Mouse (Mus musculus) spleen, adult 2 months (tissue): ENCODE results near the gene Cfap221. TPM values are rescaled to one million over a fixed set of nuclear protein-coding genes. Genes with fewer than 3 reads are reported as not detected.

Experiments
- DNase-seq, 2 experiments: peaks; one replicate each; pipeline versions ENCODE4 v3.0.0 to v3.0.0-alpha.2; 2012 to 2021; ENCODE audit warnings: low spot score in 2 of 2, low read depth in 1 of 2
- H3K27ac ChIP-seq: fragments of 200-500 bp; 2 replicates; pipeline ENCODE4 v1.5.1; 2012; ENCODE audit warnings: low read length, inconsistent platforms; ENCODE audit not compliant: insufficient read depth
- H3K27me3 ChIP-seq: fragments of 200-500 bp; 2 replicates; pipeline ENCODE4 v1.6.1; 2012; ENCODE audit warnings: mild to moderate bottlenecking, moderate library complexity, low read length, inconsistent platforms; ENCODE audit not compliant: control insufficient read depth, insufficient read depth
- H3K36me3 ChIP-seq: fragments of 200-500 bp; 2 replicates; pipeline ENCODE4 v1.6.1; 2012; ENCODE audit warnings: mild to moderate bottlenecking, low read length, inconsistent platforms; ENCODE audit not compliant: control insufficient read depth, insufficient read depth
- H3K4me1 ChIP-seq: fragments of 200-500 bp; 2 replicates; pipeline ENCODE4 v1.6.1; 2011; ENCODE audit warnings: inconsistent platforms; ENCODE audit not compliant: control insufficient read depth, insufficient read depth, insufficient read length
- H3K4me3 ChIP-seq: fragments of 200-500 bp; 2 replicates; pipeline ENCODE4 v1.5.1; 2011; ENCODE audit warnings: mild to moderate bottlenecking, inconsistent platforms; ENCODE audit not compliant: insufficient read depth, insufficient read length; ENCODE audit errors: extremely low read depth
- CTCF ChIP-seq: fragments of 200-500 bp; IDR thresholded peaks from 2 replicates; pipeline ENCODE4 v1.5.1; 2011; ENCODE audit warnings: mild to moderate bottlenecking, inconsistent platforms; ENCODE audit not compliant: insufficient read depth, insufficient read length, insufficient replicate concordance; ENCODE audit errors: extremely low read depth
- POLR2A ChIP-seq: fragments of 200-500 bp; IDR thresholded peaks from 2 replicates; pipeline ENCODE4 v1.6.1; 2011; ENCODE audit warnings: low read depth, low read length, inconsistent platforms
- WGBS: fragments of 180-500 bp; shearing (Covaris S2); methylation state at CpG from one replicate; pipeline ENCODE4 v1.1.7; 2018; 5-methylcytosine and 5-hydroxymethylcytosine counted together
- polyA plus RNA-seq: library from polyadenylated mRNA; depleted of rRNA; stranded (reverse); fragments of >200 nt; gene quantifications from 2 replicates; pipeline ENCODE4 v1.2.3, GENCODE M21; 2012; rRNA removed

The Cfap221 gene
- polyA plus RNA-seq, result not detected in 2 replicates

DNA sequence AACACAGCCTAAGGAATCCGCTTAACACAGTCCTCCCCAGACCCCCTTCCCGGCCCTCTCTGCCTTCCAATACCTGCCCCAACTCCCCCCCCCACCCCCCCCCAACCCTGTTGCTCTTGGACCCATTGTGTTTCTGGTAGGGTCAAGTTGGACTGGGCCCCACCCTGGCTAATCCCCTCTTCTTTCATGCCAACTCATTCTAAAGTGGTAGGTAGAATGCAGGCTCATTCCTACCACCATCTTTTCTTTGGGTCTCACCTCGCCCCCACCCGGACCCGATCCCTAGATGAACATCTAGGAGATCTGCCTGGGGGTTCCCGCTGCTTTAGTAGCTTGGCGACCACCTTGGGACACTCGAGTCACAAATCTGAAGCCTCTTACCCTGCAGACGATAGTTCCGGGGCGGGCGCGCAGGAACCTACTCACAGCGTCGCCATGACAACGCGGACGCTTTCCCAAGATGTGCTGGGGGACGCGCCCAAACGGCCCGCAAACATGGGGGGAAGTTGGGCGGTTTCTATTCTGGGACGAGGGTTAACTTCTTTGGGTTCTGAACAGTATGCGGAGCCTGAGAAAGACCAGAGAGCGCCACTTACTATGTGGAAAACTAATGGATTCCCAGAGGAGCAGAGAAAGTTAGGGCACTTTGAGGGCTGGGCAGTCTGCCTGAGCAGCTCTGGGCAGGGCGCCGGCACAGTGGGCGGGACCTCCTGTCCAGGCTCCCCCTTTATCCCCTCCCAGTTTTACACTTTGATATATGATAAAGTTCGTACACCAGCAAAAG is at the start of gene Cfap221:
TSS of gene Cfap221 (minus strand) at position 437 of the 784 bp plus-strand sequence.
- peak in 1 of 2 experiments; percentile 4 for DNase-seq
- TF ChIP-seq POLR2A (no peak), CTCF (no peak)
- no peak within 1 kb of the TSS; the same call in 1 of the 2 replicates for H3K4me3 ChIP-seq
- H3K4me1 ChIP-seq, result no peaks in the 10 kb centered on the region
- no peaks in the 10 kb centered on the region for H3K36me3 ChIP-seq
- 7% methylated on average over 30 of the region's 30 CpGs for whole genome bisulfite sequencing
- H3K27me3 ChIP-seq, result no peaks in the 10 kb centered on the region
- no peak within 1 kb of the TSS for H3K27ac ChIP-seq

- no peaks in the 10 kb centered on the region; the same call in 1 of the 2 replicates for H3K4me1 ChIP-seq
- WGBS, result 66% methylated on average over 16 of the region's 16 CpGs
- H3K4me3 ChIP-seq, result no peak overlapping the region
- TF ChIP-seq CTCF (no peak), POLR2A (no peak)
- DNase-seq, result no peak
- H3K36me3 ChIP-seq, result no peaks in the 10 kb centered on the region
- no peak overlapping the region for H3K27ac ChIP-seq
- H3K27me3 ChIP-seq, result no peaks in the 10 kb centered on the region
Measured at GRCm38 (mm10) chr1:120044584-120044983, 47.5 kb upstream of the Cfap221 start.

GRCm38 (mm10) chr1:120042421-120042820 is 45.4 kb upstream of the Cfap221 start:
- H3K36me3 ChIP-seq, result no peaks in the 10 kb centered on the region
- no peak overlapping the region for H3K4me3 ChIP-seq
- no peak for DNase-seq
- H3K27me3 ChIP-seq, result no peaks in the 10 kb centered on the region
- WGBS, result 93% methylated on average over 8 of the region's 8 CpGs
- no peaks in the 10 kb centered on the region; the same call in 1 of the 2 replicates for H3K4me1 ChIP-seq
- TF ChIP-seq CTCF (no peak), POLR2A (no peak)
- H3K27ac ChIP-seq, result no peak overlapping the region

- Histone ChIP-seq H3K27me3 (no peaks in the 10 kb centered on the region), H3K27ac (no peak overlapping the region), H3K4me3 (no peak overlapping the region), H3K4me1 (no peaks in the 10 kb centered on the region; the same call in 1 of the 2 replicates), H3K36me3 (no peaks in the 10 kb centered on the region)
- 52% methylated on average over 9 of the region's 9 CpGs for WGBS
- no peak for DNase-seq
- TF ChIP-seq POLR2A, result no peak
- TF ChIP-seq CTCF, result no peak
Measured at GRCm38 (mm10) chr1:120038594-120038993, 41.6 kb upstream of the Cfap221 start.

GRCm38 (mm10) chr1:120037021-120037683 is 40.1 kb upstream of the Cfap221 start:
- 77% methylated on average over 9 of the region's 9 CpGs for WGBS

GRCm38 (mm10) chr1:120035456-120036034 is 38.5 kb upstream of the Cfap221 start:
- TF ChIP-seq CTCF (no peak), POLR2A (no peak)

More at GRCm38 (mm10) chr1:120037021-120037683, 40.1 kb upstream of the Cfap221 start:
- Histone ChIP-seq H3K4me1 (no peaks in the 10 kb centered on the region), H3K27me3 (no peaks in the 10 kb centered on the region), H3K36me3 (no peaks in the 10 kb centered on the region), H3K4me3 (no peak overlapping the region), H3K27ac (no peak overlapping the region)
- no peak for TF ChIP-seq POLR2A
- TF ChIP-seq CTCF, result no peak
- DNase-seq, result no peak

More at GRCm38 (mm10) chr1:120035456-120036034, 38.5 kb upstream of the Cfap221 start:
- no peaks in the 10 kb centered on the region for H3K4me1 ChIP-seq
- no peak overlapping the region for H3K4me3 ChIP-seq
- no peak for DNase-seq
- no peaks in the 10 kb centered on the region for H3K27me3 ChIP-seq
- H3K27ac ChIP-seq, result no peak overlapping the region
- H3K36me3 ChIP-seq, result no peaks in the 10 kb centered on the region
- 87% methylated on average over 7 of the region's 7 CpGs for WGBS
